Mouse (Mus musculus) heart, embryonic 10.5 days (tissue): ENCODE data around the gene Anapc15-ps. TPM values are rescaled to one million over a fixed set of nuclear protein-coding genes. Genes with fewer than 3 reads are reported as not detected.

Experiments used
- DNase-seq: peaks from one replicate; pipeline ENCODE4 v3.0.0-alpha.2; 2017; ENCODE audit warnings: low spot score
- H3K27ac ChIP-seq: fragments of 300-500 bp; sonication (generic); 2 replicates; pipeline ENCODE4 v1.5.1; 2016; ENCODE audit warnings: mild to moderate bottlenecking
- H3K27me3 ChIP-seq: fragments of 300-500 bp; sonication (generic); 2 replicates; pipeline ENCODE4 v1.6.1; 2016; ENCODE audit warnings: mild to moderate bottlenecking; ENCODE audit not compliant: poor library complexity, insufficient read depth, severe bottlenecking
- H3K36me3 ChIP-seq: fragments of 300-500 bp; sonication (generic); 2 replicates; pipeline ENCODE4 v1.6.1; 2016; ENCODE audit warnings: mild to moderate bottlenecking, moderate library complexity
- H3K4me1 ChIP-seq: fragments of 300-500 bp; sonication (generic); 2 replicates; pipeline ENCODE4 v1.6.1; 2016; ENCODE audit warnings: mild to moderate bottlenecking
- H3K4me3 ChIP-seq: fragments of 300-500 bp; sonication (generic); 2 replicates; pipeline ENCODE4 v1.5.1; 2016; ENCODE audit warnings: mild to moderate bottlenecking, moderate library complexity
- H3K9me3 ChIP-seq: fragments of 300-500 bp; sonication (generic); 2 replicates; pipeline ENCODE4 v1.6.1; 2016; ENCODE audit warnings: mild to moderate bottlenecking, moderate library complexity
- WGBS: fragments of 180-500 bp; shearing (Covaris S2); methylation state at CpG from one replicate; pipeline ENCODE4 v1.1.7; 2016; 5-methylcytosine and 5-hydroxymethylcytosine counted together
- polyA plus RNA-seq: library from polyadenylated mRNA; unstranded; fragments of >200 nt; fragmentation: Nextera tagmentation; extraction: Ambion mirVana; gene quantifications from 2 replicates; pipeline ENCODE4 v1.2.1, GENCODE M21; 2016

Gene Anapc15-ps
- polyA plus RNA-seq, 1 experiment from 2014 or later: not detected

DNA sequence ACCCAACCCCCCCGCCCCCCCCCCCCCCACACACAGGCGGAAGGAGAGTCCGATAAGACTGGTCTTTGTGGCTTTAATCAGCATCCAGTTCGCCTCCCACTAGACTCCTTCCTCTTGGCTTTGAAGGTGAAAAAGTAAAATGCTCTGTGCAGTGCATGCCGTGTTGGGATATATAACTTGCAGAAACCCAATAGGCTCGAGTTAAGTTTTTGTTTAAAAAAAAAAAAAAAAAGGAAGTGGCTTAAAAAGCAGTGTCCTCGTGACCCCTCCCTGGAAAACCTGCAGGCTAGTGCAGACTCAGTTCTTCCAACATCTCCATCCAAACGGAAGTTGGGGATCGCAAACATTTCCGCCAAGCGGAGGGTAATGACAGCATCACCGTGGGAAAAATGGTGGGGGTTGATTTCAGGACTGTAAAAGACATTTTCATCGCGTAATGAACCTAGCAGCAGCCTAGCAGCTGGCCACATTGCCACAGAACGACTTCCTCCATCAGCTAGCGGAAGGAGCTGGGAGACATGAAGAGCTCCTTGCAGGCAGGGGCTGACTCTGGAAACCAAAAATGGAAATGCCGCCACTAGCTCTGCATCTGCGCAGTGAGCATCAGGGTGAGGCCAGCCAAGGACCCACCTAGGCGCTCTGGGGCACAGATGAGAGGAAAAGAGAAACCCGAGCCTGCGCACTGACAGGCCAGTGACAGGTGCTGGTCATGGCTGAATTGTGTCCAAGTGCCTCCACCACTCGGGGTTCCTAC is 4.3 kb upstream of the Anapc15-ps start:
- Histone ChIP-seq H3K36me3 (no peaks in the 10 kb centered on the region), H3K9me3 (no peaks in the 10 kb centered on the region), H3K27me3 (no peaks in the 10 kb centered on the region), H3K4me1 (peaks cover 44% of the 10 kb centered on the region), H3K4me3 (peak overlapping the region; percentile 46), H3K27ac (peak overlapping the region; percentile 78)
- DNase-seq: peak; percentile 83
- WGBS: 35% methylated on average over 22 of the region's 22 CpGs

DNA sequence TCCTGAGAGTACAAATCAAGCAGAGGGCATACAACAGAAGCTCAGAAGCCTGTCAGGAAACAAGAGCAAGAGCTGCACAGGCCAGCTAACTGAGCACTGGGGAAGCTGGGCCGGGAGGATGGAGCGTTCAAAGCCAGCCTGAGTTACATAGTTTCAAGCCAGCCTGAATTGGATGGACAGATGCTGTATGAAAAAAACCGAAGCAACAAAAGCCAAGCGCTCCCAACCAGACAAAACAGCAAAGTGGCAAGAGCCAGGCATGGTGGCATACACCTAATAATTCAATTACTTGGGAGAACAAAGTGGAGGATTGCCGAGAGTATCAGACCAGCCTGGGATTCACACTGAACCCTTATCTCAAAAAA is 3.7 kb upstream of the Anapc15-ps start:
- peak overlapping the region; percentile 67 for H3K27ac ChIP-seq
- H3K9me3 ChIP-seq: no peaks in the 10 kb centered on the region
- no peak for DNase-seq
- no peaks in the 10 kb centered on the region for H3K27me3 ChIP-seq
- no peaks in the 10 kb centered on the region for H3K36me3 ChIP-seq
- WGBS: 52% methylated on average over 5 of the region's 5 CpGs
- H3K4me3 ChIP-seq: peak overlapping the region; percentile 46; the same call in 1 of the 2 replicates
- peaks cover 44% of the 10 kb centered on the region for H3K4me1 ChIP-seq

DNA sequence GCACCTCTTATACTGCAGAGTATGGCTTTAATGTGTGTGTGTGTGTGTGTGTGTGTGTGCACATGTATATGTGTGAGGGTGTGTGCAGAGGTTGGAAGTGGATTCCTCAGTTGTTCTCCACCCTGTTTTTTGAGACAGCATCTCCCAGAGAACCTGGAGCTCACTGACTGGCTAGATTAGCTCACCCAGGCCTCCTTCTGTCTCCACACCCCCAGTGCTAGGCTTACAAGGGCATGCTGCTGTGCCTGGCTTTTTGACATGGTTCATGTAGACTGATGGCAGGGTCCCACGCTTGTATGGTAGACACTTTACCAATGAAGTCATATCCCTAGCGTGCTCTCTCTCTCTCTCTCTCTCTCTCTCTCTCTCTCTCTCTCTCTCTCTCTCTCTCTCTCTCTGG is 3.1 kb upstream of the Anapc15-ps start:
- 79% methylated on average over 2 of the region's 2 CpGs for WGBS
- peak; percentile 74 for DNase-seq

DNA sequence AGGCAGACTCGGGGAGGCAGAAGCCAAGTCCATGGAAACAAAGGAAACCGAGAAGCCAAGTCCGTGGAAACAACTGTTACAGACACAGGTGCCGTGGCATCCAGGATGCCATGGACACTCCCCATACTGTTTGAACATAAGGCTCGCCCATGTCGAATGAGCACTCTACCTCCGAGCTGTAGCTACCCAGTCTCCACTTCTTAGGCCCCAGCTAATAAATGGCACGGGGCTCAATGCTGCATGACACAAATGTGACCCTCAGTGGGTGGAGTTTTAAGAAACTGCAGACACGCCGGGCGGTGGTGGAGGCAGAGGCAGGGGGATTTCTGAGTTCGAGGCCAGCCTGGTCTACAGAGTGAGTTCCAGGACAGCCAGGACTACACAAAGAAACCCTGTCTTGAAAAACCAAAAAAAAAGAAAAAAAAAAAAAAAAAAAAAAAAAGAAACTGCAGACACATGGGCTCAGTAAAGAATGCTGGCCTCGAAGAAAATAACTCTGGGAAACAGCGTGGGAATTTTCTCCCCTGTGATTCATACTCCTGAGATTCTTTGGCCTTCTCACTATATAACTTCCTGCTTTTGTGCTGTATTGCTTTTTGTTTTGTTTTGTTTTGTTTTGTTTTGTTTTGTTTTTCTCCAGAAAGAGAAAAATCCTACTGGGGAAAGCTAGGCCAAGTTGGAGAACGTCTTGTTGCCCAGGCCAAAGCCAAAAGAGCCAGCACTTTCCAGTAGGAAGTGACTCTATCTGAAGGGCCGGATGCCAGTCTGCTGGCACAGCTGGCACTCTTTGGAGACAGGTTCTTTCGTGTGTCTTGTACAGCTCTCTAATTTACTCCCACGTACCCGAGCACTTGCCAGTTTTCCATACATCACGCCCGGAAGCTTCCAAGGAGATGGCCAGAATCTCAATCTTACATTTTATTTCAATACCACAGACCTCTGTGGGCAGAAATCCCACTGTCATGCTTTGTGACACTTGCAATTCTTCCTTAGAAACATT is 2.2 kb downstream of the Anapc15-ps start:
- 85% methylated on average over 21 of the region's 21 CpGs for WGBS

More for the DNA sequence above, 3.1 kb upstream of the Anapc15-ps start:
- H3K4me3 ChIP-seq: no peak overlapping the region
- no peaks in the 10 kb centered on the region for H3K36me3 ChIP-seq
- no peaks in the 10 kb centered on the region for H3K9me3 ChIP-seq
- no peaks in the 10 kb centered on the region for H3K27me3 ChIP-seq
- H3K27ac ChIP-seq: 0 out of 2 replicates have a peak overlapping the region, but pooled peaks have one; percentile 67
- peaks cover 44% of the 10 kb centered on the region for H3K4me1 ChIP-seq

DNA sequence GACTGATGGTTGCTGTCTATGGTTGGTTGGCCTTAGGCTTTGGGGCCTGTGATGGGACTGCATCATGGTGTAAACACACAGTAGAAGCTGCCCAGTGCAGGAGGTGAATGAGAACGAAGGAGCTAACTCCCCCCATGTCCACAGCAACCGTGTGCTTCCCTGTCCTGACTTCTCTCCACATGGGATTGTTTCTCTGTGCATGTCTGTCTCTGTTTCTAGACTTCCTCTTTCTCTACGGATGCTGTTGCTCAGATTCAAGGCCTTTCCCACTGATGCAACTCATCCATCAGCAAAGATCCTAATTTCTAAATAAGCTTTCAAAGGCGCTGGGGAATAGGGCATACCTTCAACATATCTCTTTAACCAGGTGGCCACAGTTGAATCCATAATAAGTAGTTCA is 3.4 kb downstream of the Anapc15-ps start:
- Histone ChIP-seq H3K27me3 (no peaks in the 10 kb centered on the region), H3K4me3 (no peak overlapping the region), H3K4me1 (peaks cover 4% of the 10 kb centered on the region; the same call in 1 of the 2 replicates), H3K9me3 (no peaks in the 10 kb centered on the region), H3K27ac (no peak overlapping the region), H3K36me3 (no peaks in the 10 kb centered on the region)
- peak; percentile 42 for DNase-seq
- 83% methylated on average over 4 of the region's 4 CpGs for WGBS

More for the DNA sequence above, 2.2 kb downstream of the Anapc15-ps start:
- Histone ChIP-seq H3K4me1 (peaks cover 4% of the 10 kb centered on the region; the same call in 1 of the 2 replicates), H3K4me3 (no peak overlapping the region), H3K27ac (no peak overlapping the region), H3K27me3 (no peaks in the 10 kb centered on the region), H3K36me3 (no peaks in the 10 kb centered on the region), H3K9me3 (no peaks in the 10 kb centered on the region)
- peak; percentile 58 for DNase-seq

DNA sequence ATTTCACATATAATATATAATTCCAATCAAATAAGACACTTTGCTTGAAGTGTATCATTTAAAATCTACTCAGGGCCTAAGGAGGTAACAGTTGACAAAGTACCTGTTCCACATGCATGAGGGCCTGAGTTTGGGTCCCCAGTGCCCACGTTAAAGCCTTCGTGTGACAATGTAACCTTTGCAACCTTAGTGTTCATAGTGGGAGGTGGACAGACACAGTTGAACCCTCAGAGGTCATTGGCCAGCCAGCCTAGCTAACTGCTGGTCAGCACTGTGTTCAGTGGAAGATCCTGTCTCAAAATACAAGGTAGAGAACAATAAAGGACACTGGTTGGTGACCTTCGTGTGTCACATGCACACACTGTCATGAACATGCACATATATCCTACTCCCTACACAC is 4.2 kb downstream of the Anapc15-ps start:
- 90% methylated on average over 3 of the region's 3 CpGs for WGBS
- Histone ChIP-seq H3K27ac (no peak overlapping the region), H3K4me1 (peaks cover 4% of the 10 kb centered on the region; the same call in 1 of the 2 replicates), H3K27me3 (no peaks in the 10 kb centered on the region), H3K36me3 (no peaks in the 10 kb centered on the region), H3K4me3 (no peak overlapping the region), H3K9me3 (no peaks in the 10 kb centered on the region)
- DNase-seq: peak; percentile 54

DNA sequence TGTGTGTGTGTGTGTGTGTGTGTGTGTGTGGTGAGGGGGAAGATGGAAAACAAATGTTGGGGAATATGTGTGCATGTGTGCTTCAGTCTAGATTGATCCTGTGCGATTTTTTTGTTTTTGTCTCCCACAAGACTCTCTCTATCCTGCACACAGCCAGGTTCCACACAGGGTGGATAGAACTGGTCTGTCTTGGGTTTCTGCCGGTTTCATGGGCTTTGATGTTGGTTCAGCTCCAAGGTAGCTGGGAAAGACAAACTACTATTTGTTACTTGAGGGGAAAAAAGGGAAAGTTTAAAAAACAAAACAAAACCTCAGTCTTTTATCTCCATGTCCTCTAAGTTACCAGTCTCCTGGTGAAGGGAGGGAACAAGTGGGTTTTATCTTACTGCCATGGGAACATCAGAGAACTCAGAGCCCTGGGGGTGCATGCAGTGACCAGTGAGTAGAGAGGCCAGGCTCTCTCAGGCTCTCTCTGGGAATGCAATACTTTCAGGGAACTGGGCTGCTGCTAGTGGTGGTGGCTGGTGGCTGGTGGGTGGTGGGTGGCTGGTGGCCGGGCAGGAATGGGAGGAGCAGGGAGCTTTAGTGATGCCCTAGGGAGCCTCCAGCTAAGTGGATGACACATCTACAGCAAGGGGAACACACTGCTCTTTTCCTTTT is 5.8 kb downstream of the Anapc15-ps start:
- Histone ChIP-seq H3K4me3 (no peak overlapping the region), H3K36me3 (no peaks in the 10 kb centered on the region), H3K27ac (0 out of 2 replicates have a peak overlapping the region, but pooled peaks have one; percentile 8), H3K9me3 (no peaks in the 10 kb centered on the region), H3K4me1 (peaks cover 4% of the 10 kb centered on the region; the same call in 1 of the 2 replicates), H3K27me3 (no peaks in the 10 kb centered on the region)
- peak; percentile 74 for DNase-seq
- WGBS: 64% methylated on average over 3 of the region's 3 CpGs

DNA sequence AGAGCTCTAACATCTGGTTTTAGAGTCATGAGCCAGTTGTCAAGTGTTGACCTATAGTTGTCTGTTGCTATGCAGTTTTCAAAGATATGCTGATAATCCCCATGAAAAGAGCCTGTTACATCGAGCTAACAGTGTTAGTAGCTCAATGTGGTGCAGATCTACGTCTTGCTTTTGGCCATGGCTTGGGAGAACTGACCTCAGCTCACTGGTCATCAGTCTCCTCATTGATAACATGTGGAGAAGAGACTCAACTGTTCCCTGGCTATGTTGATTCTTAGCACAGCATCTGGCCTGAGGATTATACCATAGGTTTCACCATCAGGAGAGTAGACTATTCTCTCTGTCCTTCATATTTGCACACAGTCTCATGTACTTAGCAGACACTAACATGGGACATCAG is 6.5 kb downstream of the Anapc15-ps start:
- WGBS: 68% methylated on average over 2 of the region's 2 CpGs
- DNase-seq: peak; percentile 66
- Histone ChIP-seq H3K9me3 (no peaks in the 10 kb centered on the region), H3K4me3 (no peak overlapping the region), H3K27ac (no peak overlapping the region), H3K36me3 (no peaks in the 10 kb centered on the region), H3K4me1 (peaks cover 4% of the 10 kb centered on the region; the same call in 1 of the 2 replicates), H3K27me3 (no peaks in the 10 kb centered on the region)

DNA sequence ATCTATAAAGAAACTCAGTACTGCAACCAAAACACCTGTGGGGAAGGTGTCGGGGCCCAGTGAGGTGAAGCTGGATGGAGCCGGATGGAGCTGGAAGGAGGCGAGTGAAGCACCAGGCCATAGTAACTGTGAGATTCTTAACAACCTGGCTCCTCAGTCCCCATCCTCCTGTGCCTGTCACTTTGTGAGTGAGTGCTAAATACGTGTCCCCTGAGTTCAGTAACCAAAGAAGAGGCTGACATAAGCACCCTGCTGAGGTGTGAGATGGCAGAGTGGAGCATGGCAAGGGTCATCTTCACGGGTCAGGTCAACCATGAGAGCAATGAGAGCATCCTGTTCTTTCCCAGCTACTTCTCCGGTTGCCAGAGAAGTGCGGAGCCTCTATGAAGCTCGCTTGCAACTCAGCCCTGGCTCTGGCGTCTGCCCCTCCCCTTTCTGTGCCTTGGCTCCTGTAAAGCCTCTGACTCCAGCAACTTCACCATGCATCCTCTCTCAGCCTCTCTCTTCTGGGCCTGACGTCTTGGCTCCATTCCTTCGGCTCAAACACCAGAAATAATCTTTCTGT is 7.7 kb downstream of the Anapc15-ps start:
- H3K4me3 ChIP-seq: no peak overlapping the region
- 31% methylated on average over 11 of the region's 11 CpGs for WGBS
- H3K4me1 ChIP-seq: peaks cover 9% of the 10 kb centered on the region; the same call in 1 of the 2 replicates
- no peak overlapping the region for H3K27ac ChIP-seq
- no peaks in the 10 kb centered on the region for H3K9me3 ChIP-seq
- no peaks in the 10 kb centered on the region for H3K36me3 ChIP-seq
- DNase-seq: peak; percentile 73
- H3K27me3 ChIP-seq: no peaks in the 10 kb centered on the region

DNA sequence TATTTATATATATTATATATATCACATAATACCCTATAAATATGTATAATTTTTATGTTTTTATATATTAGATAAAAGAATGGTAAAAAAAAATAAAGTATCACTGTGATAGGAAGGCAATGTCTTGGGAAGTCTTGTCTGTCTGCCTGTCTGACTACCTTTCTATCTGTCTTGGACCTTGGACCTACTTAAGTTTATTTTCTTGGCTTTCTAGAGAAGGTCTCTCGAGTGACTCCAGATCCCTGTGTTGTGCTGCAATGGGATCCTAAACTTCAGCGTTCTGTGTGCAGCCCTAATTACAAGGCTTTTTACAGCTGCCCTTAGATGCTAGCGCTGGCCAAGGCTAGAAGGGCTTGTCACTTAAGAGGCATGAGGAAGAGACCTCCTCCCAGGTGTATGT is 8.6 kb downstream of the Anapc15-ps start:
- Histone ChIP-seq H3K27me3 (no peaks in the 10 kb centered on the region), H3K4me3 (no peak overlapping the region), H3K27ac (no peak overlapping the region), H3K36me3 (no peaks in the 10 kb centered on the region), H3K9me3 (no peaks in the 10 kb centered on the region), H3K4me1 (peaks cover 16% of the 10 kb centered on the region; the same call in 1 of the 2 replicates)
- DNase-seq: peak; percentile 45
- WGBS: 85% methylated on average over 3 of the region's 3 CpGs

DNA sequence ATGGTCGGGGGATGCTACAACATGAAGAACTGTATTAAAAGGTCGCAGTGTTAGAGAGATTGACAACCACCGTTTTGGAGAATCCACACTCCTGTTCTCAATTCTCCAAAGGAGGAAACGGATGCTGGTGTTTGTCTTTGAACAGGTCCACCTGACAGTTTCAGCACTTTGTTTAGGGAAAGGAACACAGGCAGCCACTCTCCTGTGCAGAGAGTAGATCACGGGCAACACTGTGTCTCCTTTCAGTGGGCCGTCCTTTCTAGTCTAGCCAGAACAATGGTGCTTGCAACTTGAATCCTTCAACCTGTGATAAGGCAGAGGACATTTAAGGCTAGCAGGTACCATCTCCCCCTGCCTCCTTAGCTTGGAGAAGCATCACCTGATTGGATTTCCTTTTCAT is 12.9 kb downstream of the Anapc15-ps start:
- Histone ChIP-seq H3K36me3 (no peaks in the 10 kb centered on the region), H3K4me1 (0 out of 2 replicates have a peak, but pooled peaks cover 12% of the 10 kb centered on the region), H3K27ac (no peak overlapping the region), H3K9me3 (no peaks in the 10 kb centered on the region), H3K27me3 (peaks cover 5% of the 10 kb centered on the region; the same call in 1 of the 2 replicates), H3K4me3 (no peak overlapping the region)
- DNase-seq: peak; percentile 38
- WGBS: 60% methylated on average over 6 of the region's 6 CpGs
